Mouse (Mus musculus): Measurements from ENCODE around the gene Rad50.

DNA sequence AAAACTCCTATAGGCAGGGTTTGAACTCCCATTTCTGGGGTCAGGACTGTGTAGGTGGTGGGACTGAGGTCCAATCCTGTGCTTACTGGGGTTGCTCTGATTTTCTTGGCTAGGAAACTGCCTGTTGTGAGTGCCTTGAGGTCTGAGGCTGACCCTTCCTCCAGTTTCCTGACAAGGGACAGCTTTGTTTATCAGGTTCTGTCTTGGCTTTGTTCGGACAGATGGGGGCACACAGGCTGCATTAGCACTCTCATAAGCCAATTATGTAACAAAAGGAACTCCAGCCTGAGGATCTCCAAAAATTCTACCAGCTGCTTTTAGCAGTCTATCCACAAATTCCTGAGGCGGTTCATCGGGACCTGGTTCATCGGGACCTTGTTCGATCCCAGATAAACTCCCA is 35.2 kb upstream of the Rad50 start:
- TF ChIP-seq CTCF (IDR thresholded peaks at IDR 0.05; ENCODE audit: low read depth): peak; percentile 51
- no peak for TF ChIP-seq EP300 (optimal IDR thresholded peaks at IDR 0.05)

All from stomach, postnatal 0 days (tissue).